Mouse (Mus musculus) neural tube, embryonic 10.5 days (tissue): ENCODE data around the gene Slc26a1.
"Not testable (repeated sequence)": the region's sequence is repeated elsewhere in the genome, so short reads cannot be mapped to it uniquely, and the experiment has no call there.

Experiments
- DNase-seq: peaks from one replicate; pipeline ENCODE4 v3.0.0-alpha.2; 2017; ENCODE audit warnings: low spot score; ENCODE audit errors: extremely low spot score

The Slc26a1 gene

GRCm38 (mm10) chr5:108657406-108657805 is 18.0 kb downstream of the Slc26a1 start:
- no peak for DNase-seq

DNA sequence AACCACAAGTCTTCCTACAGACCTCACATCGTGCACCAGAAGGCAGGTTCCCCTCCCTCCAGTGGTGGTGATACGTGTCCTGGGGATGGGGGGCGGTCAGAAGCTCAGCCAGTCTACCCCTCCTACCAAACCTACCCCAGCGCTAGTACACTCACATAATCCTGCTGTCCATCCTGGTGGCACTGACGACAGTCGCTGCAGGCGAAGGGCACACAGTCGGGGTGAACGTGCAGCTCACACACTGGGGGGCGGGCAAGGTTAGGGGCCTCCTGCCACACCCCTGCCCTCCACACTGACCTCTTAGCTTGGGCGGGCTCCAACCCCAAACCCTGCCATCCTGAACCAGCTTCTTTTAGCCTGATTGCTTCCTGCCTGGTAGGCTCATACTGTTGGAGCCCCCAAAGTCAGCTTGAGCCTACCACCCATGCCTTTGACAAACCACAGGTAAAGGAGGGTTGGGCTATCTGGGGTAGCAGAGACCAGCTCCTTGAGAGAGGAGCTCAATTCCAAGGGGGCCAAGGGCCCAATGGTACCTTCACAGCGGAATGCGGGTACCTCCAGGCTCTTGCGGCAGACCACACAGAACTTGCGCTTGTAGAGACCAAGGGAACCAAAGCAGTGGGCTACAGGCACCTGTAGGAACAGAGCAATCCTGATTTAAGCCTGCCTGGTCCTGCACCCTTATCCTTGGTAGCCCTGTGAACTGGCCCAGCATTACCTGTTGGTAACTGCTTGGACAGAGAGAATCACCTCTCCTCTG is 19.3 kb downstream of the Slc26a1 start:
- DNase-seq = no peak

- no peak for DNase-seq
These were observed 20.0 kb downstream of the Slc26a1 start for GRCm38 (mm10) chr5:108655381-108655780.

GRCm38 (mm10) chr5:108654444-108654990 is 20.9 kb downstream of the Slc26a1 start:
- DNase-seq = no peak

DNA sequence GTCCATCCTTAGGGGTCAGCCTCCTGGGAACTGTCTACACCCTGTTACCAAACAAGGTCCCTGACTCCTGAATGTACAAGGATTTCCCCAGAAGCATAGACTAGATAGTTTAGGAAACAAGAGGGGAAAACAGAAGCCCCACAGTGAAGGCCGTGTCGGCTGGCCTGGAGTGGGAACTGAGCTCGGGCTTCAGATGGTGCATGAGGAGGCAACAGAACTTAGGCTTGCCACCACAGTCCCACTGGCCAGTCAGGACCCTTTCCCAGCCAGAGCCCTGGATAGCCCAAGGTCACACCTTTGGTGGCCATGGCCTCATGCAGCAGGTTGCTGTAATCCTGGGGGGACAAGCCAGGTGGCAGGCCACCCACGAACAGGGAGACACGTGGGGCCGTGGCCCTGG is 22.0 kb downstream of the Slc26a1 start:
- DNase-seq = no peak

GRCm38 (mm10) chr5:108651823-108652222 is 23.5 kb downstream of the Slc26a1 start:
- no peak for DNase-seq

DNA sequence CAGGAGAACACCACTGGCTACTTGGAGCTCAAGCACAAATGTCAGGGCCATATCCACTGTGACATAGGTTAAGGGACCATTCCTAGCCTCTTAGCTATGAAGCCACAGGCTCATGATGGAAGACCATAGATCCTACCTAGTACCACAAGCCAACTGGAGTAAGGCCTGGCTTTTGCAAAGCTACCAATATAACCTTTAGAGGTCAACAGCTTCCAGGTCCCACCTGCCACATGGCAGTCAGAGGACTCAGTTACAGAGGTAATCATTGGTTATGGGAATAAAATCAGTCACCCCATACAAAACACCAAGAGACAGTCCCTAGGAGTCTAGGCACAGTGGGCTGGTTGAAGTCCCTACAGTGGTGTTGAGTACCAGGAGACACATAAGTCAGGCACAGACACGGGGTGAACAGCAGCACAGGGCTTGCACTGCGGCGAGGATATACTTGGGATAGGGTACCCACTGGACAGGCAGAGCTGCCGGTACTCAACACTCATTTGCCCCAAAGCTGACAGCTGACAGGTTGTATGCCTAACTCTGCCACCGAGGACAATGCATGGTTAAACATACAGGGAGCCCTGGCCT is 24.1 kb downstream of the Slc26a1 start:
- no peak for DNase-seq

GRCm38 (mm10) chr5:108650341-108650740 is 25.0 kb downstream of the Slc26a1 start:
- no peak for DNase-seq

GRCm38 (mm10) chr5:108648937-108649576 is 26.3 kb downstream of the Slc26a1 start:
- no peak for DNase-seq

DNA sequence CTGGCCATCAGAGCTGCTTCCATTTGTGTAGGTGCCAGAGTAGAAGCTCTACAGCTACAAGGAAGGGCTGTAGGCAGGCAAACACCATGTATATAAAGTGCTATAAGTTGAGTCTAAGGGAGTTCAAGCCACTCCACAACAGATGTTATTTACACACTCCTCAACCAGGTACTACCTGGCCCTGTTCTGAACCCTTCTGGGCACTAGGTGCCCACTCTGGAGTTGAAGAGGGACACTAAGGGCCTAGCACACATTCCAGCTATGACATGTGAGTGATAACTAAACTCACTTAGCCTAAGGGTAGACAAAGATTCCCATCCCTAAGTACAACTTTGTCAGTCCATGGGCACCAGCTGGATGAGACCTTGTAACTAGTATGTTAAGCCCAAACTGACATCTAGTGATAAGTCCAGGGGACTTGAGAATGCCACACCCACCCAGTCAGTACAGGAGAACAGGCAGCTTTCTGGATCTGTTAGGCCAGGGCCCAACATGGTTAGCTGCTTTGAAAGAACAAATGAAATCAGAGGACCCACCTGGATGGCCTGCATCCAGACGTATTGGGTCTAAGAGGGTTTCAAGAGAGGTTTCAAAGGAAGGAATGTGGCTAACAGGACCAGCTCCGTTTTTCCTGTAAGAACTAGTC is 27.4 kb downstream of the Slc26a1 start:
- DNase-seq = no peak

GRCm38 (mm10) chr5:108647311-108647710 is 28.1 kb downstream of the Slc26a1 start:
- DNase-seq = no peak

GRCm38 (mm10) chr5:108646343-108646660 is 29.1 kb downstream of the Slc26a1 start:
- DNase-seq = no peak

DNA sequence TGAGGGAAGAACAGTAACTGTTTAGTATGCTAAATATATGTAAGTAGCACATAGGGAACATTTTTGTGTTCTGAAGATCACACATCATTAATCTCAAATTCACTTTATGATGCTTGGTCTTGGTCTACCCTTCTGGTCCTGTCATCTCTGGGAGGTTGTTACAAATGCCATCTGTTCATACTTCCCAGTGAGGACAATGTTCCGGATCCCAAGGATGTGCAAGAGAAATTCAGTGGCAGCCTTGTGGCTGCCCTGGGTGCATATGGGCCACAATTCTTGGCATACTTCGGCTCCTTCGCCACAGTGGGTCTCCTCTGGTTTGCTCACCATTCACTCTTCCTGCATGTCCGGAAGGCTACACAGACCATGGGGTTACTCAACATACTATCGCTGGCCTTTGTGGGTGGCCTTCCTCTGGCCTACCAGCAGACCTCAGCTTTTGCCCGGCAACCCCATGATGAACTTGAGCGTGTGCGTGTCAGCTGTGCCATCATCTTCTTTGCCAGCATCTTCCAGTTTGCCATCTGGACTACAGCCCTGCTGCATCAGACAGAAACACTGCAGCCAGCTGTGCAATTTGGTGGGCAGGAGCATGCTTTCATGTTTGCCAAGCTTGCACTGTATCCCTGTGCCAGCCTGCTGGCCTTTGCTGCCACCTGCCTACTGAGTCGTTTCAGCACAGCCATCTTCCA is 29.6 kb downstream of the Slc26a1 start:
- DNase-seq = no peak

GRCm38 (mm10) chr5:108643674-108644073 is 31.7 kb downstream of the Slc26a1 start:
- no peak for DNase-seq

DNA sequence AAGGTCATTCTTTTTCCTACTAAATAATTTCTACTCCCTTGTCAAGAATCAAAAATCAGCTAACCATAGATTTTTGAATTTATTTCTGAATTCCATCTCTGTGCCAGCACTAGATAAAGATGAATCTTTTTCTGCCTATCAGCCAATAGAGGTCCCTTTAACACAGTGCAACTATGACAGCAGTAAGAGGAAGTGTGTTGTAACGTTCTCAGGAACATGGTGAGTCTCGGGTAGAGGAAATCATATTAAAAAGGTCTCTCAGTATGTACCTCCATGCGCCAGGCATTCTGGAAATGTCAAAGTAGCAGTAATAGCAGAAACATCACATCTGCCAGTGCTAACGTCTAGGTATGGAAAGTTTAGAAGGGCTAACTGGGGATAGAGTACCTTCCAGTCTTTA is 39.2 kb downstream of the Slc26a1 start:
- no peak for DNase-seq

- not testable (repeated sequence) for DNase-seq
These were observed 41.3 kb downstream of the Slc26a1 start for GRCm38 (mm10) chr5:108634088-108634487.

GRCm38 (mm10) chr5:108633676-108634075 is 41.7 kb downstream of the Slc26a1 start:
- no peak for DNase-seq

GRCm38 (mm10) chr5:108629634-108630483 is 45.5 kb downstream of the Slc26a1 start, which contains the start of the genes Gak and Tmem175:
TSS of gene Gak (minus strand) at chr5:108629755.
TSS of gene Tmem175 (plus strand) at chr5:108629770.
- DNase-seq = peak; percentile 93

DNA sequence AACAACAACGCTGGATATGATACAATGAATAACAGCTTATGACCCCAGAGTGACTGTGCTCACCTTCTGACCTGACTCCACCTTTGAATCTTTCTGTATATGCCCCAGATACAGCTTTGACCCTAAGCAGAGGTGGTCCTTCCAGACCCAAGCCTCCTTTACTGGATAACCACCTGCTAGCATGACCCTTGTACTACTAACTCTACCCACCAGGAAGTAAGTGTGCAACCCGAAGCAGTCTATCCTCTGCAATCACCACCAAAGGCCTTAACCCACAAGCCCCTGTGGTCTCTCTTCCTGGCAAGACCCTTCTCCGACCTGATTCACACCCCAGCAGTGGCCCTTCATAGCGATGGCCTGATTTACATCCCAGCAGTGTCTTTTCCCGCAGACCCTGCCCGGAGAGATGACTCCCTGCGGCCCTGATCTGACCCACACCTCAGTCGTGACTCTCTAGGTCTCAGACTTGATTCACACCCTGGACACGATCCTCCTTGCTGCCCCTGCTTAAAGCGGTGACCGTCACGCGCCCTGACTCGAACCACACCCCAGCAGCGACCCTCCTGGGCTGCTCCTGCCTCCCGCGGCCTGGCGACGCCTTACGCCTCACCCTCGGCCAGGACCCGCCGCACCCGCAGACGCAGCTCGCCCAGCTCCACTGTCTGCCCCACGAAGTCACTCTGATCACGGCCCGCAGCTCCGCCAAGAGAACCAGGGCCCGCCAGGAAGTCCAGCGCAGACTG is 46.3 kb downstream of the Slc26a1 start:
- DNase-seq = no peak
